Mouse (Mus musculus): Measurements from ENCODE around the gene Bnip3. TPM values are rescaled to one million over a fixed set of nuclear protein-coding genes. Genes with fewer than 3 reads are reported as not detected.

Gene Bnip3
- total and polyA plus RNA-seq, 3 experiments = 131 to 430 (median 332) TPM

DNA sequence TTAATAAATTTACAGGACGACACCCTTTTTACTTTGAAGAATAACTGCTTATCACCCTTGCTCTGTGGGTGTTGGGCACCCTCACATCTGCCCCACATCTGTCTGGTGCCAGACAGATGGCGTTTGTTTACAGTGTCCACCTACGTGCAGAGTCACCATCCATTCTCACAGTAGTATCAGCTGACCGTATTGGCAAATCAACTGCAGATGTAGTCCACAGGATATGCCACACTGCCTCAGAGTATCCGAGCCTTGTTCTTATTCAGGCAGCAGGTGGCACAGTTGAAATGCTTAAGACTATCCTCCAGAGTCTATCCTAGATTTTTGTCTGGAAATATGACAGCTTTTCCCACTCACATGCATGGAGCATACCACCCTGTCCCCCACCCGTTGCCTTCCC, 42.0 kb downstream of the Bnip3 start:
- DNase-seq (ENCODE audit: low spot score) = no peak
- Histone ChIP-seq H3K9me3 (replicated peaks) (no peaks in the 10 kb centered on the region), H3K4me3 (ENCODE audit: low read depth, low read length) (no peak overlapping the region), H3K4me1 (ENCODE audit: insufficient read depth, low read depth, low read length) (peaks cover 12% of the 10 kb centered on the region), H3K27me3 (ENCODE audit: insufficient read depth, low read length) (no peaks in the 10 kb centered on the region), H3K36me3 (replicated peaks) (peaks cover 81% of the 10 kb centered on the region)
- peak; percentile 22; the same call in 1 of the 2 replicates for ATAC-seq (ENCODE audit: extremely low read depth, insufficient number of reproducible peaks, low FRiP score, poor library complexity, severe bottlenecking)
- TF ChIP-seq GATA2 (IDR thresholded peaks at IDR 0.05; ENCODE audit: borderline replicate concordance, low read depth, low read length) = no peak
- no peak for TF ChIP-seq TAL1 (conservative IDR thresholded peaks at IDR 0.05; ENCODE audit: low read depth, low read length)
- TF ChIP-seq GATA1 (IDR thresholded peaks at IDR 0.05; ENCODE audit: borderline replicate concordance, low read length) = no peak
- no peak for TF ChIP-seq CTCF (IDR thresholded peaks at IDR 0.05; ENCODE audit: low read depth, low read length)
- no peak for TF ChIP-seq POLR2AphosphoS5 (IDR thresholded peaks at IDR 0.05; ENCODE audit: insufficient replicate concordance, low read depth, low read length)

GRCm38 (mm10) chr7:138864776-138865175, 44.5 kb downstream of the Bnip3 start:
- Histone ChIP-seq H3K36me3 (replicated peaks) (peaks cover 74% of the 10 kb centered on the region), H3K4me1 (ENCODE audit: insufficient read depth, low read depth, low read length) (peaks cover 12% of the 10 kb centered on the region), H3K27me3 (ENCODE audit: insufficient read depth, low read length) (no peaks in the 10 kb centered on the region), H3K9me3 (replicated peaks) (no peaks in the 10 kb centered on the region), H3K4me3 (ENCODE audit: low read depth, low read length) (no peak overlapping the region)
- TF ChIP-seq CTCF (IDR thresholded peaks at IDR 0.05; ENCODE audit: low read depth, low read length) = no peak
- TF ChIP-seq TAL1 (conservative IDR thresholded peaks at IDR 0.05; ENCODE audit: low read depth, low read length) = no peak
- no peak for TF ChIP-seq GATA2 (IDR thresholded peaks at IDR 0.05; ENCODE audit: borderline replicate concordance, low read depth, low read length)
- TF ChIP-seq POLR2AphosphoS5 (IDR thresholded peaks at IDR 0.05; ENCODE audit: insufficient replicate concordance, low read depth, low read length) = no peak
- TF ChIP-seq GATA1 (IDR thresholded peaks at IDR 0.05; ENCODE audit: borderline replicate concordance, low read length) = no peak
- no peak for DNase-seq (ENCODE audit: low spot score)
- no peak for ATAC-seq (ENCODE audit: extremely low read depth, insufficient number of reproducible peaks, low FRiP score, poor library complexity, severe bottlenecking)

GRCm38 (mm10) chr7:138863950-138864572, 45.3 kb downstream of the Bnip3 start:
- ATAC-seq (ENCODE audit: extremely low read depth, insufficient number of reproducible peaks, low FRiP score, poor library complexity, severe bottlenecking) = no peak
- Histone ChIP-seq H3K36me3 (replicated peaks) (peaks cover 73% of the 10 kb centered on the region), H3K4me1 (ENCODE audit: insufficient read depth, low read depth, low read length) (peaks cover 12% of the 10 kb centered on the region), H3K27me3 (ENCODE audit: insufficient read depth, low read length) (no peaks in the 10 kb centered on the region), H3K9me3 (replicated peaks) (no peaks in the 10 kb centered on the region), H3K4me3 (ENCODE audit: low read depth, low read length) (no peak overlapping the region)
- DNase-seq (ENCODE audit: low spot score) = no peak
- TF ChIP-seq GATA1 (IDR thresholded peaks at IDR 0.05; ENCODE audit: borderline replicate concordance, low read length) (no peak), CTCF (IDR thresholded peaks at IDR 0.05; ENCODE audit: low read depth, low read length) (no peak), TAL1 (conservative IDR thresholded peaks at IDR 0.05; ENCODE audit: low read depth, low read length) (no peak), GATA2 (IDR thresholded peaks at IDR 0.05; ENCODE audit: borderline replicate concordance, low read depth, low read length) (no peak), POLR2AphosphoS5 (IDR thresholded peaks at IDR 0.05; ENCODE audit: insufficient replicate concordance, low read depth, low read length) (no peak)

- Histone ChIP-seq H3K9me3 (replicated peaks) (no peaks in the 10 kb centered on the region), H3K27me3 (ENCODE audit: insufficient read depth, low read length) (no peaks in the 10 kb centered on the region), H3K4me3 (ENCODE audit: low read depth, low read length) (no peak overlapping the region), H3K4me1 (ENCODE audit: insufficient read depth, low read depth, low read length) (peaks cover 18% of the 10 kb centered on the region), H3K36me3 (replicated peaks) (peaks cover 78% of the 10 kb centered on the region)
- TF ChIP-seq POLR2AphosphoS5 (IDR thresholded peaks at IDR 0.05; ENCODE audit: insufficient replicate concordance, low read depth, low read length) = no peak
- TF ChIP-seq CTCF (IDR thresholded peaks at IDR 0.05; ENCODE audit: low read depth, low read length) = no peak
- no peak for TF ChIP-seq TAL1 (conservative IDR thresholded peaks at IDR 0.05; ENCODE audit: low read depth, low read length)
- no peak for TF ChIP-seq GATA2 (IDR thresholded peaks at IDR 0.05; ENCODE audit: borderline replicate concordance, low read depth, low read length)
- no peak for TF ChIP-seq GATA1 (IDR thresholded peaks at IDR 0.05; ENCODE audit: borderline replicate concordance, low read length)
- DNase-seq (ENCODE audit: low spot score) (no peak), ATAC-seq (ENCODE audit: extremely low read depth, insufficient number of reproducible peaks, low FRiP score, poor library complexity, severe bottlenecking) (no peak)
Measured at GRCm38 (mm10) chr7:138856670-138857069, 52.6 kb downstream of the Bnip3 start.

- no peaks in the 10 kb centered on the region for H3K27me3 ChIP-seq (ENCODE audit: insufficient read depth, low read length)
- DNase-seq (ENCODE audit: low spot score) = no peak
- TF ChIP-seq CTCF (IDR thresholded peaks at IDR 0.05; ENCODE audit: low read depth, low read length) = no peak
- peaks cover 31% of the 10 kb centered on the region for H3K4me1 ChIP-seq (ENCODE audit: insufficient read depth, low read depth, low read length)
- peaks cover 78% of the 10 kb centered on the region for H3K36me3 ChIP-seq (replicated peaks)
- H3K4me3 ChIP-seq (ENCODE audit: low read depth, low read length) = no peak overlapping the region
- ATAC-seq (ENCODE audit: extremely low read depth, insufficient number of reproducible peaks, low FRiP score, poor library complexity, severe bottlenecking) = no peak
- H3K9me3 ChIP-seq (replicated peaks) = no peaks in the 10 kb centered on the region
Measured at GRCm38 (mm10) chr7:138854201-138854600, 55.1 kb downstream of the Bnip3 start.

DNA sequence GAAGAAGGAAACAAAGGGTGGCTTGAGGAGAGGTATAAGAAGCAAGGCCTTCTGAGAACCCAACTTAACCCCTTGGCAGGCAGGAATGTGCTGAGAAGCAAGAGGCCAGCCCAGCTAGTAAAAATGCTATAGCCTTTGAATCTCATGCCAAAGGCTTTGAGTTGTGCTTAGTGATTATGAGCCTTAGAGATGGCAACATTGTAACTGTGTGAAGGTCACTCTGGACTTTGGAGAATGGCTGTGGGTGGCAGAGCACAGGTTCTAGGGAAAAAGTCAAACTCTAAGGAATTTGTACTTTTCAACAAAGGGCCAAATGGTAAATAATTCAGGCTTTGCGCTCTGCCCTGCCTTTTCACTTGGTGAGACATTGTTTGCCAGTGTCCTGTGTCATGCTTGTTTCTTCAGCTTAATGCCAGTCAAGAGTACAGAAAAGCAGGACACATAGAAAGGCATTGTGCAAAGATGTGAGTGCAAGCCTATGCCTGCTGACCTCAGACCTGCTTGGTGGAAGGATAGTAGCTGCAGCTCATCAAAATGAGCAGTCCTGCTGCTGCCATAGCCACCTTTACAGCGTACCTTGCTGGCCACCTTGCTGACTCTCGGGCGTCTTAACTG, 55.8 kb downstream of the Bnip3 start:
- DNase-seq (ENCODE audit: low spot score) (no peak), ATAC-seq (ENCODE audit: extremely low read depth, insufficient number of reproducible peaks, low FRiP score, poor library complexity, severe bottlenecking) (no peak)
- Histone ChIP-seq H3K36me3 (replicated peaks) (peaks cover 75% of the 10 kb centered on the region), H3K4me3 (ENCODE audit: low read depth, low read length) (no peak overlapping the region), H3K27me3 (ENCODE audit: insufficient read depth, low read length) (no peaks in the 10 kb centered on the region), H3K4me1 (ENCODE audit: insufficient read depth, low read depth, low read length) (peaks cover 31% of the 10 kb centered on the region), H3K9me3 (replicated peaks) (no peaks in the 10 kb centered on the region)
- TF ChIP-seq TAL1 (conservative IDR thresholded peaks at IDR 0.05; ENCODE audit: low read depth, low read length) (no peak), POLR2AphosphoS5 (IDR thresholded peaks at IDR 0.05; ENCODE audit: insufficient replicate concordance, low read depth, low read length) (no peak), CTCF (IDR thresholded peaks at IDR 0.05; ENCODE audit: low read depth, low read length) (no peak)

Data from G1E (cell line).